Mouse (Mus musculus): ENCODE data around the gene 2210408I21Rik.

DNA sequence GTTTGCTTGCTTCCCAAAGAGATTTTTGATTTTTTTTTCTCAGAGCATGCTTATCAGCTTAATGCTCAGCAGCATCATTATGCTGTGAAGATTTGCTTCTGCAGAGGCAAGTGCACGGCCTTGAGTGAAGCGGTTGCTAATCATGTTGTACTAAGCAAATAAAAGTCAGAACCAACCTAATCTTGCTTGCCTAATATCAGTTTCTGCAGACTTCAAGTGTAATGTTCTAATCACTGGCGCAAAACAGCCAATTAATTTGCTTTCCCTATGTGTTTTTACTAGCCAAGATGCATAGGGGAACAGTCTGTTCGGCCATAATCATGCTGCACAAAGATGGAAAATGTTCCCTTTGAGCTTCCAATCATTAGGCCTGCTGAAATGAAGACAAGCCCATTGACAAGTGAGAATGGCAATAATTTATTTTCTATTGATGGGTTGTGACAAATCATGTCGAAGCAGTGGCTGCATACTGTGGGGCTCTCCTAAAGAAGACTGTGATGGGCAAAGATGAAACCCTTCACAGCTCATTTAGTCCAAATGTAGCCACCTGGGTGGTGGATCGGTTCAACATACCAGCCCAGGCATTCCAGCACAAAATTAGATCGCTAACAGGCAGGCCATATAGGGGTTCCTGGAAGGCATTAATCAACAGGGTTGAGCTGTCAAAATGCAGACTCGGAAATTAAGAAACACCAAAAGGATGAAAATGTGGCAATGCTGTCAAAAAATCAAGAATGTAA, 393.8 kb downstream of the 2210408I21Rik start:
- TF ChIP-seq ZNF384 (IDR thresholded peaks at IDR 0.05; ENCODE audit: low read depth, low read length) (no peak), ZC3H11A (IDR thresholded peaks at IDR 0.05; ENCODE audit: borderline replicate concordance, low read depth, low read length) (no peak), CHD2 (IDR thresholded peaks at IDR 0.05; ENCODE audit: low read depth, low read length) (no peak), HCFC1 (IDR thresholded peaks at IDR 0.05; ENCODE audit: borderline replicate concordance, insufficient read depth, low read length) (no peak)
